Mouse (Mus musculus): ENCODE measurements around the gene Rps24.

DNA sequence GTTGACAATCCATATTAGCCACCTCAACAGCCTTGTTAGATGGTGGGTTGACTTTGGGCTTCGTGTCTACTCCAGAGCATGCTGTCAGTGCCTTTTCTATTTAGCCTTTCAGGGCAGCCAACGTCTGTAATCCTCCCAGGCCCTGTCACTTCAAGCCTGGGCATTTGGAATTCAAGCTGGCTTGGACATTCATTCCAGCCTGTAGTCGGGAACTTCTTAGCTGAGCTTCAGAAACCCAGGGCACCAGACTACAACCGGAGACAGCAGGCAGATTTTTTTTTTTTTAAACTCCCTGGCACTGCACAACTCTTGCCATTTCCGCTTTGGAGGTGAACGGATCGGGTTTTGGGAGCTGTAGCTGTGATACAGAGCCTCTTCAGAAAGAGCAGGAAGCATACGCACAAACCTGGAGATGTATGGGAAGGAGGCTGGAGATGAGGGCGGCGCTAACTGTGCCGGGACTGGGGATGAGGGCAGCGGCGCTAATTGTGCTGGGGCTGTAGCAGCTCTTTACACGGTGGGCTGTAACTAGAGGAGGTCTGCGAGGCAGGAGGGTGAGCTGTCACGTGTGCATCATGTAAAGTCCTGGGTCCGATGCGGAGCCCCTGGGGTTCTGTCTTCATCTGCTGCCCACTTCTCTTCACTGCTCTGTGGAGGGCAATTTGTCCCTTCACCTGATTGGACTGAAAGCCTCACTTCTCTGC is 21.3 kb downstream of the Rps24 start:
- TF ChIP-seq CTCF (IDR thresholded peaks at IDR 0.05; ENCODE audit: low read depth): no peak
- TF ChIP-seq EP300 (IDR thresholded peaks at IDR 0.05; ENCODE audit: low read depth): no peak

Data from liver, postnatal 0 days (tissue).